In genomic region chr1:115964993-115965575, GRCm38 (mm10) we compare ENCODE assay signal across 10 mouse cellular contexts.
DNase-seq lines count a peak whose midpoint lies in the region; ATAC-seq and TF ChIP-seq lines count a peak whose summit lies in the region.
"Had no signal": no experiment of that assay in that cellular context is flagged by ENCODE, and none has a peak within 500 bp of the region (broad histone marks: within the 10 kb centered on the region; RNA-seq: fewer than 3 reads in every experiment).

No protein-coding gene starts in this region.

- H3K9ac ChIP-seq in heart, postnatal 0 days (replicated peaks; ENCODE audit: low read depth, low read length) = no peak overlapping the region
- H3K9ac ChIP-seq: midbrain, embryonic 12.5 days had no signal

- ATAC-seq in heart, postnatal 0 days (ENCODE audit: insufficient read depth, low read depth) = no peak

- no peaks in the 10 kb centered on the region for H3K4me1 ChIP-seq in heart, postnatal 0 days (ENCODE audit: control insufficient read depth, insufficient read depth)
- H3K4me1 ChIP-seq: midbrain, embryonic 12.5 days had no signal

- WGBS in heart, postnatal 0 days = 61% methylated on average over 4 of the region's 4 CpGs

- H3K4me3 ChIP-seq in heart, postnatal 0 days (ENCODE audit: low read depth, low read length) = no peak overlapping the region
- H3K4me3 ChIP-seq: midbrain, embryonic 12.5 days had no signal

- no peak for TF ChIP-seq CTCF in heart, postnatal 0 days (IDR thresholded peaks at IDR 0.05; ENCODE audit: low read depth)

- H3K36me3 ChIP-seq in heart, postnatal 0 days (replicated peaks; ENCODE audit: control insufficient read depth, insufficient read depth, low read length) = no peaks in the 10 kb centered on the region
- H3K36me3 ChIP-seq: midbrain, embryonic 12.5 days had no signal

- no peak for TF ChIP-seq EP300 in heart, postnatal 0 days (IDR thresholded peaks at IDR 0.05; ENCODE audit: low read depth)

- no peak overlapping the region for H3K4me2 ChIP-seq in heart, postnatal 0 days (ENCODE audit: low read depth, low read length)
- H3K4me2 ChIP-seq: midbrain, embryonic 12.5 days had no signal

- H3K27me3 ChIP-seq in heart, postnatal 0 days (ENCODE audit: control insufficient read depth, insufficient read depth, low read length) = no peaks in the 10 kb centered on the region
- H3K27me3 ChIP-seq: midbrain, embryonic 12.5 days had no signal

- no peak overlapping the region for H3K27ac ChIP-seq in heart, postnatal 0 days (ENCODE audit: low read depth)
- H3K27ac ChIP-seq: midbrain, embryonic 12.5 days had no signal

- DNase-seq in layer of hippocampus, adult 9-11 months = peak; percentile 15
- DNase-seq in layer of hippocampus, adult 9-10 months (ENCODE audit: low spot score) = no peak
- DNase-seq in gastrocnemius, adult 18-20 months (ENCODE audit: low spot score) = peak; percentile 56
- peak; percentile 30 for DNase-seq in heart, postnatal 0 days (ENCODE audit: low spot score)
- peak; percentile 4 for DNase-seq in right cerebral cortex, postnatal 4 days
- DNase-seq in natural killer cell, adult 2 months (ENCODE audit: low spot score in 2 of 2) = no peak
- no peak for DNase-seq in spleen, postnatal 10 days (ENCODE audit: low spot score in 2 of 2)
- DNase-seq: lung, postnatal 10 days; thymus, adult 2 months had no signal

- H3K9me3 ChIP-seq in heart, postnatal 0 days (replicated peaks; ENCODE audit: control insufficient read depth, low read length) = no peaks in the 10 kb centered on the region
- H3K9me3 ChIP-seq: midbrain, embryonic 12.5 days had no signal

Comparison
In these comparisons a context has a peak if more than half of its experiments do, and no peak if none do; other contexts are left out.
1. DNase-seq: peak in layer of hippocampus, adult 9-11 months (single experiment), gastrocnemius, adult 18-20 months (single experiment), heart, postnatal 0 days (single experiment) and right cerebral cortex, postnatal 4 days (single experiment); none in layer of hippocampus, adult 9-10 months (single experiment), natural killer cell, adult 2 months (0 of 2) and spleen, postnatal 10 days (0 of 2).